Mouse (Mus musculus) lung, adult 2 months (tissue): Measurements from ENCODE around the gene Pld5.

Source experiments
- CTCF ChIP-seq: fragments of 200-500 bp; IDR thresholded peaks from 2 replicates; pipeline ENCODE4 v1.5.1; 2011; ENCODE audit warnings: mild to moderate bottlenecking, low read length, control low read depth; ENCODE audit not compliant: insufficient read depth
- POLR2A ChIP-seq: fragments of 200-500 bp; IDR thresholded peaks from 2 replicates; pipeline ENCODE4 v1.6.1; 2011; ENCODE audit warnings: low read depth, mild to moderate bottlenecking, control low read depth, low read length, borderline replicate concordance; ENCODE audit errors: extremely low read depth

DNA sequence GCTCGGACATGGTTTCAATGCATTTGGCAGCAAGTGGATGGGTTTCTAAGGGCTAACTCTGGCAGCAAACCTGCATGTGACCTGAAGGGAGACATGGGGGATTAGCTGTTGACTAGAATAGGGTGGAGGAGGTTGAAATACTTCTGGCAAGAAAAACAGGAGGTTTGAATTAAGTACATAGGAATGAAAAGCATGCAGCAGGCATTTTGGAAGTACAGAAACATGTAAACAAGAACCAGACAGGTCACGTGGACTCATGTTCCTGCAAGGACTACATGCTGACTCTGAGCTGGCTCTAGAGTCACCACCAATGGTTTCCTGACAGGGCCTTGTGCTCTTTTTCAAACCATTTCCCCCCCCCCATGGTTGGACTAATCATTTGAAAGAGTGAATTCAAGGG is 183.0 kb downstream of the Pld5 start:
- TF ChIP-seq CTCF: no peak
- TF ChIP-seq POLR2A: no peak
